Mouse (Mus musculus) c-Kit-positive CD71-negative TER-119-negative erythroid progenitor cells, embryonic 14.5 days (primary cell): ENCODE data around the gene Rgs4.

Source experiments
- DNase-seq: peaks from one replicate; pipeline ENCODE4 v3.0.0-alpha.2; 2013; ENCODE audit warnings: low read depth

Rgs4 gene

GRCm38 (mm10) chr1:169747473-169747872, at the start of gene Rgs4:
Gene Rgs4 (minus strand): TSS chr1:169747642.
- DNase-seq: no peak

GRCm38 (mm10) chr1:169792437-169792836, 45.0 kb upstream of the Rgs4 start:
- no peak for DNase-seq

GRCm38 (mm10) chr1:169785981-169786380, 38.5 kb upstream of the Rgs4 start:
- no peak for DNase-seq

GRCm38 (mm10) chr1:169776566-169776965, 29.1 kb upstream of the Rgs4 start:
- no peak for DNase-seq

GRCm38 (mm10) chr1:169764619-169764955, 17.1 kb upstream of the Rgs4 start:
- no peak for DNase-seq

GRCm38 (mm10) chr1:169763858-169764618, 16.6 kb upstream of the Rgs4 start:
- no peak for DNase-seq

- DNase-seq: no peak
Measured at GRCm38 (mm10) chr1:169762524-169762923, 15.1 kb upstream of the Rgs4 start.

- DNase-seq: no peak
Measured at GRCm38 (mm10) chr1:169756532-169756931, 9.1 kb upstream of the Rgs4 start.

GRCm38 (mm10) chr1:169752395-169752794, 5.0 kb upstream of the Rgs4 start:
- no peak for DNase-seq

- no peak for DNase-seq
Measured at GRCm38 (mm10) chr1:169748439-169748838, 997 bp upstream of the Rgs4 start.

- DNase-seq: no peak
Measured at GRCm38 (mm10) chr1:169747902-169748301, 460 bp upstream of the Rgs4 start.

- DNase-seq: no peak
Measured at GRCm38 (mm10) chr1:169741147-169741546, 6.3 kb downstream of the Rgs4 start.

GRCm38 (mm10) chr1:169737231-169737630, 10.2 kb downstream of the Rgs4 start:
- DNase-seq: no peak

GRCm38 (mm10) chr1:169736139-169736538, 11.3 kb downstream of the Rgs4 start:
- no peak for DNase-seq

- no peak for DNase-seq
Measured at GRCm38 (mm10) chr1:169730599-169731100, 16.8 kb downstream of the Rgs4 start.

GRCm38 (mm10) chr1:169726319-169726718, 21.1 kb downstream of the Rgs4 start:
- DNase-seq: no peak

GRCm38 (mm10) chr1:169721836-169722235, 25.6 kb downstream of the Rgs4 start:
- DNase-seq: no peak

GRCm38 (mm10) chr1:169704395-169705087, 42.9 kb downstream of the Rgs4 start:
- no peak for DNase-seq

GRCm38 (mm10) chr1:169699184-169699583, 48.3 kb downstream of the Rgs4 start:
- DNase-seq: no peak

GRCm38 (mm10) chr1:169697236-169697635, 50.2 kb downstream of the Rgs4 start:
- DNase-seq: no peak

- DNase-seq: no peak
Measured at GRCm38 (mm10) chr1:169695356-169695755, 52.1 kb downstream of the Rgs4 start.

GRCm38 (mm10) chr1:169693537-169693936, 53.9 kb downstream of the Rgs4 start:
- no peak for DNase-seq

- no peak for DNase-seq
Measured at GRCm38 (mm10) chr1:169693040-169693439, 54.4 kb downstream of the Rgs4 start.
